Mouse (Mus musculus) limb, embryonic 15.5 days (tissue): ENCODE results near the gene Ets1. TPM values are rescaled to one million over a fixed set of nuclear protein-coding genes. Genes with fewer than 3 reads are reported as not detected.
A peak's percentile ranks its signal among the peaks of the same experiment; 100 is the strongest.

Experiments used
- ATAC-seq: fragments of 200-750 bp; cut with Nextera tagmentation; 2 replicates; pipeline ENCODE4 v1.8.0; 2017; ENCODE audit warnings: low read depth, moderate TSS enrichment; ENCODE audit not compliant: insufficient number of reproducible peaks, low FRiP score, low TSS enrichment
- H3K27ac ChIP-seq: fragments of 300-500 bp; sonication (generic); 2 replicates; pipeline ENCODE4 v1.5.1; 2015; ENCODE audit warnings: moderate library complexity, mild to moderate bottlenecking, inconsistent platforms
- H3K27me3 ChIP-seq: fragments of 300-500 bp; sonication (generic); 2 replicates; pipeline ENCODE4 v1.6.1; 2015; ENCODE audit warnings: inconsistent platforms
- H3K36me3 ChIP-seq: fragments of 300-500 bp; sonication (generic); 2 replicates; pipeline ENCODE4 v1.6.1; 2015; ENCODE audit warnings: inconsistent platforms
- H3K4me1 ChIP-seq: fragments of 300-500 bp; sonication (generic); 2 replicates; pipeline ENCODE4 v1.6.1; 2015; ENCODE audit warnings: inconsistent platforms
- H3K4me2 ChIP-seq: fragments of 300-500 bp; sonication (generic); 2 replicates; pipeline ENCODE4 v1.6.1; 2015; ENCODE audit warnings: mild to moderate bottlenecking, inconsistent platforms
- H3K4me3 ChIP-seq: fragments of 300-500 bp; sonication (generic); 2 replicates; pipeline ENCODE4 v1.5.1; 2015; ENCODE audit warnings: mild to moderate bottlenecking, inconsistent platforms
- H3K9ac ChIP-seq: fragments of 300-500 bp; sonication (generic); 2 replicates; pipeline ENCODE4 v1.6.1; 2015; ENCODE audit warnings: inconsistent platforms
- H3K9me3 ChIP-seq: fragments of 300-500 bp; sonication (generic); 2 replicates; pipeline ENCODE4 v1.6.1; 2016; ENCODE audit warnings: inconsistent platforms
- whole genome bisulfite sequencing: fragments of 180-500 bp; shearing (Covaris S2); methylation state at CpG from one replicate; pipeline ENCODE4 v1.1.7; 2015; 5-methylcytosine and 5-hydroxymethylcytosine counted together
- polyA plus RNA-seq: library from polyadenylated mRNA; unstranded; fragments of >200 nt; fragmentation: Nextera tagmentation; extraction: Ambion mirVana; gene quantifications from 2 replicates; pipeline ENCODE4 v1.2.1, GENCODE M21; 2015

Ets1 gene
- polyA plus RNA-seq, 1 experiment from 2014 or later = 42.9 TPM

GRCm38 (mm10) chr9:32720264-32721031 is 84.4 kb downstream of the Ets1 start:
- peak; percentile 78 for ATAC-seq
- 19% methylated on average over 12 of the region's 12 CpGs for WGBS
- Histone ChIP-seq H3K9me3 (no peaks in the 10 kb centered on the region), H3K4me1 (peaks cover 53% of the 10 kb centered on the region), H3K36me3 (no peaks in the 10 kb centered on the region), H3K27ac (peak overlapping the region; percentile 77), H3K27me3 (no peaks in the 10 kb centered on the region), H3K4me3 (no peak overlapping the region), H3K4me2 (peak overlapping the region; percentile 24), H3K9ac (no peak overlapping the region)

DNA sequence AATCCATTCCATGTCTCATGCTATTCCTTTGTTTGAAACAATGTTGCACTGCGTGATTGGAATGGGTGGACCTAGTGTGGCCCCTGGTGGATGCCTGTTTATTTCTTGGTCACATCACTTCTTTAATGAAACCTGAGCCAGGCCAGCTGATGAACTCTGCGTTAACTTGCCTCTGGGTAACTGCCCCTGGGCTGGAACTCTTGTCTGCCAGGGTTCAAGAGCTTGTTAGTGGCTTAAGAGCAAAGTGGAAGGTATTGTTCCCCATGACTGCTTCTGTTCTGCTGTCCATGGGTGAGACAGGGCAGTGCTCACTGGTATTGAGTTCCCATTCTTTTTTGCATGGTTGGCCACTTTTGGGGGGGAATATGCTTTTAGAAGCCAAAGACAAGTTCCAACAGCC is 85.1 kb downstream of the Ets1 start:
- no peaks in the 10 kb centered on the region for H3K9me3 ChIP-seq
- 33% methylated on average over 2 of the region's 2 CpGs for WGBS
- H3K36me3 ChIP-seq = no peaks in the 10 kb centered on the region
- no peak for ATAC-seq
- H3K27ac ChIP-seq = peak overlapping the region; percentile 77
- H3K4me3 ChIP-seq = no peak overlapping the region
- no peak overlapping the region for H3K4me2 ChIP-seq
- no peak overlapping the region for H3K9ac ChIP-seq
- no peaks in the 10 kb centered on the region for H3K27me3 ChIP-seq
- H3K4me1 ChIP-seq = peaks cover 47% of the 10 kb centered on the region

DNA sequence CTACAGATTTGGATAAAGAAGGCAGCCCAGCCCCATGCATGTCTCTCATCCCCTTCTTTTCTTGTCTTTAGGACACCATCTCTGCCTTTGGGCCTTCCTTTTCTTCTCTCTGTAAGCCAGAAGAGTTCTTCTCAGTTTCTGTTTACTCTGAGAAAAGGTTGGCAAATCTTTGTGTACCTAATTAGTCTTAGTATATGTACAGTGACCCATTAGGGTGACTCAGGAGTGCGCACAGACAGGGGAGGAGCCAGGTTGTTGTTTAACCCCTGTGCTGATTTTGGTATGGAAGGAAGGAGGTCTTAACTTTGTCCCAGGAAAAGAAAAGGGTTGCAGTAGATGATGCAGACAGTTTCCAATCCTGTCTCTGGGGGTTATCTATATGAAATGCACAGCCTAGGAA is 86.2 kb downstream of the Ets1 start:
- H3K4me2 ChIP-seq = no peak overlapping the region
- H3K9me3 ChIP-seq = no peaks in the 10 kb centered on the region
- no peaks in the 10 kb centered on the region for H3K27me3 ChIP-seq
- 97% methylated on average over 1 of the region's 1 CpGs for WGBS
- no peak overlapping the region for H3K27ac ChIP-seq
- peaks cover 37% of the 10 kb centered on the region for H3K4me1 ChIP-seq
- no peak for ATAC-seq
- H3K9ac ChIP-seq = no peak overlapping the region
- H3K4me3 ChIP-seq = no peak overlapping the region
- H3K36me3 ChIP-seq = no peaks in the 10 kb centered on the region

DNA sequence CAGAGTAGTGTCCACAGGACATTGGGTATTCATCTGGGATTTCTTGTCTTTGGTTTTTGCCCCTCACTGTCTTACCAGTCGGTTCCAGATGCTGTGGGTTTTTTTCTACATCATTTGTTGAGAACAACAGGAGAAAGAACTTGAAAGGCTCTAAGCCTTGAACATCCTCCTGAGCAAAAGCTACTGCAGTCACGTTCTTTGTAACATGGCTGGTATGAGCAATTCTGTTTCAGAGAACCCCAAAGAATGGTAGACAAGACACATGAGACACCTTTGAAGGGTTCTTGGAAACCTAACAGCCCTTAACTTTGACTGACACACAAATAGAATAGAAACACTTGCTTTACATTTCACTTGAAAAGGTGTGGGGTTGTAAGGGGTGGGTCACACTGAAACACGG is 86.9 kb downstream of the Ets1 start:
- ATAC-seq = no peak
- H3K27ac ChIP-seq = no peak overlapping the region
- no peak overlapping the region for H3K4me2 ChIP-seq
- H3K36me3 ChIP-seq = no peaks in the 10 kb centered on the region
- H3K4me1 ChIP-seq = peaks cover 30% of the 10 kb centered on the region
- 84% methylated on average over 3 of the region's 3 CpGs for WGBS
- H3K9ac ChIP-seq = no peak overlapping the region
- no peak overlapping the region for H3K4me3 ChIP-seq
- H3K9me3 ChIP-seq = no peaks in the 10 kb centered on the region
- H3K27me3 ChIP-seq = no peaks in the 10 kb centered on the region

- Histone ChIP-seq H3K9ac (no peak overlapping the region), H3K4me3 (no peak overlapping the region), H3K36me3 (no peaks in the 10 kb centered on the region), H3K4me2 (no peak overlapping the region), H3K9me3 (no peaks in the 10 kb centered on the region), H3K4me1 (peaks cover 21% of the 10 kb centered on the region), H3K27me3 (no peaks in the 10 kb centered on the region), H3K27ac (no peak overlapping the region)
- 62% methylated on average over 7 of the region's 7 CpGs for WGBS
- ATAC-seq = no peak
These were observed 88.3 kb downstream of the Ets1 start for GRCm38 (mm10) chr9:32724131-32724825.

DNA sequence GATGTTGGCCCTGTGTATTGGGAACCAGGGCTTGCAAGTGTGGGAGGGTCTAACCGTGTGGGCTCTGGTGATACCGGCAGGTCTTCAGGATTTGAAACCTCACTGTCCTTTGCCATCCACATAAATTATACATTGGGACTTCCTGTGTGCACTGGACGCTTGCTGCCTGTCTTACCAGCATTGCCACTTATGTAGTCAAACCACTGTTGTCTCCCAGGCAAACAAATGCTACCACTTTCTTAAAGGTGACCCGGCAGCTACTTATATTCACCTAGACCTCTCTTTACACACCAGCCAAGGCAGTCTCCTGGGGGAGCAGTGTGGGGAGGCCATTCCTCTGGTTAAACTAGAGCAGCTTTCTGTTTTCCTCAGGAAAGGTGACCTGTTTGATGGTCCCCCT is 89.9 kb downstream of the Ets1 start:
- H3K4me3 ChIP-seq = no peak overlapping the region
- no peak overlapping the region for H3K4me2 ChIP-seq
- no peak overlapping the region for H3K27ac ChIP-seq
- peaks cover 7% of the 10 kb centered on the region for H3K4me1 ChIP-seq
- H3K27me3 ChIP-seq = no peaks in the 10 kb centered on the region
- H3K9ac ChIP-seq = no peak overlapping the region
- H3K9me3 ChIP-seq = no peaks in the 10 kb centered on the region
- WGBS = 86% methylated on average over 4 of the region's 4 CpGs
- no peak for ATAC-seq
- H3K36me3 ChIP-seq = no peaks in the 10 kb centered on the region

DNA sequence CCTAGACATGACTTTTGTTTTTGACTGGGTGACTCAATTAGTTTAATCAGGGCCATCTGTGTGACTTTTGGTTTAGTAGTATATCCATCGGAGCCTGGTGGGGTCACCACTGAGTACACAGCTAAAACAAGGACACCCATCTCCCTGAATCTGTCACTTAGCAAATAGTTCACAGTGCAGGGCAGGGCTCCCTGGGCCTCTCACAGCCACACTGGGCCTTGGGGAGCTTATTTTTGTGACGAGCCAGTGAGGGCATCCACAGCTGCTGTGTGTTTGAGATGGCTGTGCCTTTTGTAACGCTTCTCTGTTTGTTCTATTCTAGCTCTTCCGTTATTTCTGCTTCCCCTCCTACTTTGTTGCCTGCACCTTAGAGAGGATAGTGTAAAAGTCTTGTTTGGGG is 90.6 kb downstream of the Ets1 start:
- no peak overlapping the region for H3K4me3 ChIP-seq
- no peak overlapping the region for H3K27ac ChIP-seq
- ATAC-seq = no peak
- 68% methylated on average over 4 of the region's 4 CpGs for WGBS
- H3K9ac ChIP-seq = no peak overlapping the region
- no peaks in the 10 kb centered on the region for H3K9me3 ChIP-seq
- H3K36me3 ChIP-seq = no peaks in the 10 kb centered on the region
- H3K4me1 ChIP-seq = peaks cover under 1% of the 10 kb centered on the region; the same call in 1 of the 2 replicates
- no peak overlapping the region for H3K4me2 ChIP-seq
- no peaks in the 10 kb centered on the region for H3K27me3 ChIP-seq

DNA sequence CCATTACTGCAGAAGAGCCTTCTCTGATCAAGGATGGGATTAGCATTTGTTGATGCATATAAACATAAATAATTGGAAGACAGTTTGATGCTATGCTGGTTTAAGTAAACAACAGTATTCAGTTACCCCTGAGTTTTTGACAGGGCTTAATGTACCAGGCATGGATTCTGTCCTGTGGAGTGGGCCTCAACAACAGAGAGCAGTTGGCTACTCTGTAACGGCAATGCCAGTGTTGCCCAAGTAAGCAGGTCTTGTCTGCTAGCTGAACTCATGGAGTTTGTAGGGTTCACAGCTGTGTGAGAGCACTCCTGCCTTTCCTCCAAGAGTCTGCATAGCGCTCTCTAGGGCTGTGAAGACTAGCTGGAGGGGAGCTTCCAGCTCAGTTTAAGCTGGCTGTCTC is 91.0 kb downstream of the Ets1 start:
- no peak for ATAC-seq
- H3K27me3 ChIP-seq = no peaks in the 10 kb centered on the region
- no peak overlapping the region for H3K27ac ChIP-seq
- H3K4me3 ChIP-seq = no peak overlapping the region
- WGBS = 95% methylated on average over 2 of the region's 2 CpGs
- no peak overlapping the region for H3K4me2 ChIP-seq
- no peak overlapping the region for H3K9ac ChIP-seq
- no peaks in the 10 kb centered on the region; the same call in 1 of the 2 replicates for H3K36me3 ChIP-seq
- no peaks in the 10 kb centered on the region for H3K9me3 ChIP-seq
- no peaks in the 10 kb centered on the region for H3K4me1 ChIP-seq

- 87% methylated on average over 7 of the region's 7 CpGs for WGBS
- Histone ChIP-seq H3K9me3 (no peaks in the 10 kb centered on the region), H3K4me2 (no peak overlapping the region), H3K27me3 (no peaks in the 10 kb centered on the region), H3K4me1 (no peaks in the 10 kb centered on the region), H3K27ac (no peak overlapping the region), H3K4me3 (no peak overlapping the region), H3K36me3 (peaks cover 7% of the 10 kb centered on the region; the same call in 1 of the 2 replicates), H3K9ac (no peak overlapping the region)
- no peak for ATAC-seq
These were observed 92.3 kb downstream of the Ets1 start for GRCm38 (mm10) chr9:32728306-32728705.

DNA sequence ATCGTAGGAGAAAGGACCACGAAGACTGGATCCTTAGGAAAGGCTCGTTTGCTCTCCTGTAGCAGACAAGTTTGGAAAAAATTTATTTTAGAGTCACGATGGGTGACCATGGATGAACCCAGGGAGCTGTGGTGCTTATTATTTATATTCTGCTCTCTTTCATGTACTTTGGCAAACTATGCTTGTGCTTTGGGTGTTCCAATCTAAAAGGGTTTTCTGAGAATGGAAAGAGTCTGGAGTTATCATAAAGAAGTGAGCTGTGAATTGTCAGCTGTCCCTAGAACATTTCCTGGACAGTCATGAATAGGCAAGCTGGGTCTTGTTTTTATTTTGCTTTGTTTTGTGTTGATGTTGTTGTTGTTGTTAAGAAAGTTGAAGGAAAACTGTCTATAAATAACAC is 92.8 kb downstream of the Ets1 start:
- ATAC-seq = no peak
- Histone ChIP-seq H3K9ac (no peak overlapping the region), H3K4me3 (no peak overlapping the region), H3K4me2 (no peak overlapping the region), H3K36me3 (peaks cover 12% of the 10 kb centered on the region), H3K4me1 (no peaks in the 10 kb centered on the region), H3K27ac (no peak overlapping the region), H3K27me3 (no peaks in the 10 kb centered on the region), H3K9me3 (no peaks in the 10 kb centered on the region)
- WGBS = 74% methylated on average over 4 of the region's 4 CpGs

GRCm38 (mm10) chr9:32729207-32729606 is 93.2 kb downstream of the Ets1 start:
- Histone ChIP-seq H3K4me3 (no peak overlapping the region), H3K4me1 (no peaks in the 10 kb centered on the region), H3K4me2 (no peak overlapping the region), H3K36me3 (peaks cover 16% of the 10 kb centered on the region), H3K27ac (no peak overlapping the region), H3K9me3 (no peaks in the 10 kb centered on the region), H3K27me3 (no peaks in the 10 kb centered on the region), H3K9ac (no peak overlapping the region)
- 71% methylated on average over 4 of the region's 4 CpGs for WGBS
- no peak for ATAC-seq

DNA sequence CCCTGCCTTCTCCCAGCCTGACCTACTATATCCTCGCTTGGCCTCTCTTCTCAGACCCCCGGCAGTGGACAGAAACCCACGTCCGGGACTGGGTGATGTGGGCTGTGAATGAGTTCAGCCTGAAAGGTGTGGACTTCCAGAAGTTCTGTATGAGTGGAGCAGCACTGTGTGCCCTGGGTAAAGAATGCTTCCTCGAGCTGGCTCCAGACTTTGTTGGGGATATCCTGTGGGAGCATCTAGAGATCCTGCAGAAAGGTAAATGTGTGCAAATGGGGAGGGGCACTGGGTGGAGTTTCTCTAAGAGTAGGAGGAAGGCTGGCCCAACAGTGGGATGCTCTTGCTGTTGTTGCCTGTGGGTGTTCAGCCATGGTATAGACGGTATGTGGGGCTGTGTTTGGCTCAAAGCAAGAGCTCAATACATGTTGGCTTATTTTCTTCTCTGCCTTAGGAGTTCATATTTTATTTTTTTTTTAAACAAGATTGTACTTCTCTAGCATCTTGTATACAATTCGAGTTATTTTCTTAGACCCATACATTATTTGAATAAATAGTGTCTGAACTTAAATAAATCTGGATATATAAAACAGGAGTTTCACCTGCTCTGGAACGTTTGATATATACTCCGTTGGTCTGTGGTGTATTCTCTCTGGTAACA is 94.1 kb downstream of the Ets1 start:
- H3K4me2 ChIP-seq = no peak overlapping the region
- no peaks in the 10 kb centered on the region for H3K27me3 ChIP-seq
- no peak for ATAC-seq
- no peak overlapping the region for H3K9ac ChIP-seq
- H3K9me3 ChIP-seq = no peaks in the 10 kb centered on the region
- whole genome bisulfite sequencing = 83% methylated on average over 9 of the region's 9 CpGs
- H3K27ac ChIP-seq = no peak overlapping the region
- no peaks in the 10 kb centered on the region for H3K4me1 ChIP-seq
- peaks cover 25% of the 10 kb centered on the region for H3K36me3 ChIP-seq
- no peak overlapping the region for H3K4me3 ChIP-seq
